Mouse (Mus musculus) heart, postnatal 4 days (tissue): ENCODE measurements at regions not wholly inside any gene's neighbourhood (a gene's known extent, or its start where the extent isn't known, plus 50 kb on each side); places are given as distances from the start of the nearest gene placed in this dataset.
A peak's percentile ranks its signal among the peaks of the same experiment; 100 is the strongest.

Experiments
- DNase-seq: peaks from one replicate; pipeline ENCODE4 v3.0.0; 2021

- DNase-seq, result peak; percentile 39
Observed at GRCm38 (mm10) chr7:124868133-124868603, 576.3 kb upstream of the Kdm8 start.

GRCm38 (mm10) chr7:124868621-124869020 is 575.9 kb upstream of the Kdm8 start:
- DNase-seq, result no peak

DNA sequence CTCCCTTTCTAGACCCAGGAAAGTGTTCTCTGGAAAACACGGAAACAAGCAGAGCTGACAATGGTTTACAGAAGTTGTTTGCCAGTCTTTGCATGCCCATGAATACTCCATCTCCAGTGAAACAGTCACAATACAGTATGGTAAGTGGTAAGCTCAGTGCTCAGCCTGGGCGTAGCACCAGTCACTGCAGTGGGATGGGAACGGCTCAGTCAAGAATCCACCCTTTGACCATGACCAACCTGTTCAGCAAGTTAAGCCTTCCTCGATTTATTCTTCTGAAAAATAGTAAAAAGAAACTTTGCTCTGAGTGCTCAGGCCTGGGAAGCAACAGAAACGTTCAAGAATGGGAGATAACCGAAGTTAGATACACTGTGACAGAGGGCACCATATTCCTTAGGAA is 563.7 kb upstream of the Kdm8 start:
- DNase-seq, result no peak

GRCm38 (mm10) chr7:124907233-124907632 is 537.2 kb upstream of the Kdm8 start:
- DNase-seq, result peak; percentile 8

- no peak for DNase-seq
Observed at GRCm38 (mm10) chr7:124907662-124908296, 536.7 kb upstream of the Kdm8 start.

DNA sequence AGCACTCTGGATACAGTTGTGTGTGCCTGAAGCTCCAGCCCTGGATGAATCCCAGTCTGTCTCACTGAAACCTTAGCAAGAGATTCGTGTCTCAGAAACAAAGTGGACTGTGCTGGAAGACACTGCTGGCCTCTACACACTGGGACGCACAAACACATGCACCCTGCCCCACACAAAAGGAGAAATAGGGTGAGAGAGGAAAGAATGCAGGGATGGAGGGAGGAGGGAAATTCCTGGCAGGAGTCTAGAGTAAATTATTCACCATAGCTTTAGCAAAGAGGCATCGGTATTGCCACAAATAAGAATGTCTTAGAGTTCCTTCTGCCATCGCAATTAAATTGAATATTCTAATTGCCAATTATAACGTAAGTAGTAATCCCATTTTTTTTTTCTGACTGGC is 530.4 kb upstream of the Kdm8 start:
- no peak for DNase-seq

- DNase-seq, result no peak
Observed at GRCm38 (mm10) chr7:124914479-124914878, 530.0 kb upstream of the Kdm8 start.

- DNase-seq, result no peak
Observed at GRCm38 (mm10) chr7:124914972-124915371, 529.5 kb upstream of the Kdm8 start.

- no peak for DNase-seq
Observed at GRCm38 (mm10) chr7:124915637-124916036, 528.8 kb upstream of the Kdm8 start.

DNA sequence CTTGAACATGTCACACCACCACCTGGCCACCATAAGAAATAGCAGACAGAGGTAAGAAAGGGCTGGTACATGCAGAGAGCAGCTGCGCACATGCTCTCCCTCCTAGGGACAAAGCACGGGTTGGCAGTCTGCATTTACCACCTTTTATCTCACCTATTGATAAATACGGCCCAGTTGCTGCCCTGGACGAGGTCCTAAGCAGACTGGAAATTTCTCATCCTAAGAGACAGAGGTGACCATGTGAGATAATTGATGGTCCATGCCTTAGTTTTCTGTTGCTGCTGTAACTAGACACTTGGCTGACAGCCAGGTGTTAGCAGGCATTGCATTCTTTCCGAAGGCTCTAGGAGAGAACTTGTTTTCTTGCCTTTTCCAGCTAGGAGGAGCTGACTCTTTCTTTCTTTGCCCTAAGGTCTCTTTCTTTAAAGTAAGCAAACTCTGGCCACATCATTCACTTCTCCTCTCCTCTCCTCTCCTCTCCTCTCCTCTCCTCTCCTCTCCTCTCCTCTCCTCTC is 526.8 kb upstream of the Kdm8 start:
- DNase-seq, result peak; percentile 32

- no peak for DNase-seq
Observed at GRCm38 (mm10) chr7:124922806-124923205, 521.7 kb upstream of the Kdm8 start.

DNA sequence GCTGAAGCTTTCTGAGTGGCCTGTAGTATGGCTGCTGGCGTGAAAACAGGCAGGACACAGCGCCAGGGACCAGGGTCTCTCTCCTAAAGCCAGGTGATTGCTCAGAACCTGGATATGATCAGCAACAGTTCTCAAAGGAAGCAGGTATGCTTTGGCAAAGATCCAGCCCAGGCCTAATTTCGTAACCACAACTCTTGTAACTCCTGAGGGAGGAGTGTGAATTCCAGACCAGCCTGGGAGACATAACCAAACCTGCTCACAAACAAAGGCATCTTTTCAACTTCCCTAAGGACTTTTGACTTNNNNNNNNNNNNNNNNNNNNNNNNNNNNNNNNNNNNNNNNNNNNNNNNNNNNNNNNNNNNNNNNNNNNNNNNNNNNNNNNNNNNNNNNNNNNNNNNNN is 510.9 kb upstream of the Kdm8 start:
- DNase-seq, result no peak

GRCm38 (mm10) chr7:124939357-124939756 is 505.1 kb upstream of the Kdm8 start:
- no peak for DNase-seq

DNA sequence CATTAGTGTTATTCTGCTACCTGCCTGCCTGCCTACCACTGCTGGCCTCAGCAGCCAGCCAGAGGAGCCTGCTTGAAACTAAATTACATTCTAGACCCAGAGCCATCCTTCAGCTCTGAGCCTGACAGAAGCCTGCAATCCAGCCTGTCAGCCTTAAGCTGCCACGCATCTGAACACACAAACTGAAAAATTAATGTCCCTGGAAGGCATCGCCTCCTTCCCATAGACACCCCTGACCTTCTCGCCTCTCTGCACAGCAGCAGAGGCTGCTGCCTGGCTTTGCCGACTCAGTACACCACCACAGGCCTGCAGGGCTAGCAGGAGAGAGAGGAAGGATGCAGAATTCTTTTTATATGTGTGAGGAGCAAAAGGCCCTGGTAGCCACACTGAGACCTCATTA is 502.9 kb upstream of the Kdm8 start:
- no peak for DNase-seq

GRCm38 (mm10) chr7:124946424-124946823 is 498.1 kb upstream of the Kdm8 start:
- no peak for DNase-seq

DNA sequence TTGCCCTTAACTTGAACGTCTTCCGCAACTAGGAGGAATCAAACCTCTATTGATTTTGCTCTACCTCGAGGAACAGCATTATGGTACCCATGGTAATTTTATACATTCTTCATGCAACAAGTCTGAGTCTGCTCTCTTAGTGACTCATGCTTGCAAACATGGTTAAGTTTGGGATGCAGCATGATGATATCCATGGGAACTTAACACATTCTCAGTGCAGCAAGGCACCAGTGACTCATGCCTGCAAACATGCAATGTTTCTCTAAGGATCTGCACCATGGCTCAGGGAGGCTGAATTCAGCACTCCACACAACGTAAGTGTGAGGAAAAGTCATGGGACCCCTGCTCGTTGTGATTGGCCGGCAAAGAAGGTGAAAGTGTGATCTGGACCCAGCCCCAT is 487.1 kb upstream of the Kdm8 start:
- no peak for DNase-seq

- DNase-seq, result no peak
Observed at GRCm38 (mm10) chr7:124974870-124975488, 469.5 kb upstream of the Kdm8 start.

DNA sequence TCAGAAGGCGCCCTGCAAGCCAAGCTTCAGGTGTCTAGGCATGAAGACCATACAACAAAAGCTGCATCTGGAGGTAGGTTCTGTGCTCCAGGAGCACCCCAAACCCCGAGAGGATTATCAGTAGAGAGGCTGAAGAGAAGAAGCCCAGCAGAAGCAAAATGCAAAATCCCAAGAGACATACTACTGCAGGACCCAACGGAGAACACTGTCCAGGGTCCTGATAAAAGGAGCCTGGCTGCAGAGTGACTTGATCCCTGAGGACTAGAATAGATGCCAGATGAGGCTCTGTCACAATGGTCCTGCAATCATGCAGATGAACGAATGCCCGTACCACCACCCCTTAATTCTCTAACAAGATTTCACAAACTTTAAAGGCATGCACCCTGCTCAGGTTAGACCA is 455.0 kb upstream of the Kdm8 start:
- DNase-seq, result peak; percentile 26

GRCm38 (mm10) chr7:124990695-124991094 is 453.8 kb upstream of the Kdm8 start:
- DNase-seq, result no peak

GRCm38 (mm10) chr7:124996538-124996937 is 447.9 kb upstream of the Kdm8 start:
- DNase-seq, result no peak

- no peak for DNase-seq
Observed at GRCm38 (mm10) chr7:125000669-125001068, 443.8 kb upstream of the Kdm8 start.

DNA sequence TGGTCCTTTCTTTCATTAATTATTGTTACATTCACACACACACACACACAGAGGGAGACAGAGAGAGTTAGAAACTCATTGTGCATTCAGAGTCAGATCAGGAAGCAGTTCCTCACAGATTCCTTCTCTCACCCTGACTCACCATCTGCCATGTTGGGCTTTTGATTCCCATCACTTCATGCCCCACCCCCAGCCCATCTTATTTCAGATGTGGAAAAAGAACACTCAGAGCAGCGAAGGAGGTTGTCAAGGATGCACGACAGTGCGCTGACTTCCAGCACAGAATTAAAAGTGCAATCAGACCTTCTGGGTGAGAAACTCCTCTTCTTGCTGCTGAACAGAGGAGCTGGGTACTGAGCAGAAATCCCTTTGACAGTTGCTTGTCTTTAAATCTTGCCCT is 438.8 kb upstream of the Kdm8 start:
- no peak for DNase-seq

DNA sequence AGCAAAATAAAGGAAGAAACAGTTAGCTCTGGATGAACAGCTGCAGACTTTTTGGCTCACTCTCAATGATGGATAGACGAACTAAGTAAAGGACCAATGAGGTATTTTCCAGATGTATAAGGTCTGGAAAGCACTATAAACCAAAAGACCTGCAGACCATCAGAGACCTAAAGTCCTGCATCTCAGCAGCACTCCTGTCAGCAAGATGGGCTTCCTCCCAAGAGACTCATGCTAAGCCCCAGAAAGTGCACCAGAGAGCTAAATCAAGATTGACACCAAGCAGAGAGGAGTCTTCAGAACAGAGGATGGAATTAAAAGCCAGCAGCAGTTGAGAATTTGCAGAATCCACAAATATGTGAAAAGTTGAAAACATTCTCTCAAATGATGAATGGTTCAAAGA is 425.2 kb upstream of the Kdm8 start:
- DNase-seq, result no peak

- DNase-seq, result no peak
Observed at GRCm38 (mm10) chr7:125024944-125025343, 419.5 kb upstream of the Kdm8 start.
